Mouse (Mus musculus) C2C12 (cell line): ENCODE results near the gene Cox6a2.

Experiments
- CEBPB ChIP-seq: IDR thresholded peaks from one replicate; pipeline ENCODE4 v1.6.1; 2011; ENCODE audit warnings: low read depth, mild to moderate bottlenecking, control low read depth, moderate library complexity
- CTCF ChIP-seq: IDR thresholded peaks from one replicate; pipeline ENCODE4 v1.5.1; 2011; ENCODE audit not compliant: control insufficient read depth, insufficient read depth, insufficient read length
- MAX ChIP-seq: IDR thresholded peaks from one replicate; pipeline ENCODE4 v1.6.1; 2011; ENCODE audit warnings: mild to moderate bottlenecking, control low read depth
- MYOG ChIP-seq: IDR thresholded peaks from one replicate; pipeline ENCODE4 v1.6.1; 2011; ENCODE audit not compliant: control insufficient read depth, insufficient read length; ENCODE audit errors: extremely low read depth
- USF1 ChIP-seq: IDR thresholded peaks from one replicate; pipeline ENCODE4 v1.6.1; 2011; ENCODE audit warnings: low read depth, mild to moderate bottlenecking, control low read depth, moderate library complexity

GRCm38 (mm10) chr7:128237593-128237926, 31.4 kb upstream of the Cox6a2 start:
- TF ChIP-seq CTCF (no peak), MAX (no peak), USF1 (no peak), CEBPB (no peak), MYOG (no peak)
